Mouse (Mus musculus) retina, embryonic 14.5 days (tissue): ENCODE data around the gene Mcee.

ENCODE experiments used
- DNase-seq: peaks from one replicate; pipeline ENCODE4 v3.0.0-alpha.2; 2015; ENCODE audit warnings: low spot score

Mcee gene

GRCm38 (mm10) chr7:64439595-64440518, 47.5 kb downstream of the Mcee start:
- DNase-seq: no peak

GRCm38 (mm10) chr7:64440519-64440918, 48.1 kb downstream of the Mcee start:
- no peak for DNase-seq

GRCm38 (mm10) chr7:64450631-64451030, 58.2 kb downstream of the Mcee start:
- DNase-seq: no peak

GRCm38 (mm10) chr7:64451441-64451840, 59.0 kb downstream of the Mcee start:
- peak; percentile 23 for DNase-seq

- DNase-seq: no peak
These were observed 59.5 kb downstream of the Mcee start for GRCm38 (mm10) chr7:64451861-64452382.

GRCm38 (mm10) chr7:64452471-64453222, 60.2 kb downstream of the Mcee start:
- DNase-seq: no peak

- DNase-seq: peak; percentile 17
These were observed 63.8 kb downstream of the Mcee start for GRCm38 (mm10) chr7:64456176-64456575.

GRCm38 (mm10) chr7:64456676-64457075, 64.3 kb downstream of the Mcee start:
- DNase-seq: peak; percentile 71

GRCm38 (mm10) chr7:64457811-64458210, 65.4 kb downstream of the Mcee start:
- no peak for DNase-seq
